Mouse (Mus musculus): Measurements from ENCODE around the gene Nt5e.

GRCm38 (mm10) chr9:88335839-88336238 lies 8.8 kb downstream of the Nt5e start:
- TF ChIP-seq POLR2A (IDR thresholded peaks at IDR 0.05; ENCODE audit: insufficient read length, low read depth) (no peak), CEBPB (IDR thresholded peaks at IDR 0.05; ENCODE audit: insufficient read depth, poor library complexity, severe bottlenecking) (no peak), REST (IDR thresholded peaks at IDR 0.05; ENCODE audit: insufficient read depth, insufficient read length) (no peak), USF1 (IDR thresholded peaks at IDR 0.05; ENCODE audit: low read depth) (no peak), MAX (IDR thresholded peaks at IDR 0.05; ENCODE audit: low read depth) (no peak), E2F4 (IDR thresholded peaks at IDR 0.05; ENCODE audit: insufficient read depth) (no peak), POLR2AphosphoS2 (IDR thresholded peaks at IDR 0.05; ENCODE audit: insufficient read length, low read depth) (no peak)
